Mouse (Mus musculus) Patski (cell line): Measurements from ENCODE around the gene Ccdc177. TPM values are rescaled to one million over a fixed set of nuclear protein-coding genes. Genes with fewer than 3 reads are reported as not detected.

ENCODE experiments used
- ATAC-seq: fragments of 100-300 bp; one replicate; pipeline ENCODE4 v1.8.0; 2021
- CTCF ChIA-PET: fragments of 350-600 bp; sonication (Branson Sonifier 250); formaldehyde crosslinking; loops from one replicate; lab custom pipeline; 2022; ENCODE audit warnings: inconsistent platforms; lab: Charles Lee
- POLR2A ChIA-PET: fragments of 350-600 bp; sonication (Branson Sonifier 250); formaldehyde crosslinking; loops from one replicate; lab custom pipeline; 2022; ENCODE audit warnings: antibody characterized with exemption, inconsistent platforms; lab: Charles Lee
- DNase-seq: peaks from one replicate; pipeline ENCODE4 v3.0.0-alpha.2; 2011; ENCODE audit warnings: low read depth, low spot score
- H3K27me3 ChIP-seq: fragments of 371-371 bp; one replicate; pipeline ENCODE4 v1.5.1; 2021
- CTCF ChIP-seq: fragments of 100-300 bp; IDR thresholded peaks from one replicate; pipeline ENCODE4 v1.5.1; 2021
- in situ Hi-C: fragments of 300-500 bp; cut with MboI; formaldehyde crosslinking; loops from 3 replicates; pipeline ENCODE4 v1.11.1; 2018; ENCODE audit warnings: low pct_unique_long_range_greater_than_20kb, mixed read lengths
- polyA plus RNA-seq: library from polyadenylated mRNA; unstranded; gene quantifications from one replicate; pipeline ENCODE4 v1.2.3, GENCODE M21; 2021

Gene Ccdc177
- polyA plus RNA-seq, 1 experiment from 2014 or later, result 0.28 TPM

- peak; percentile 68 for TF ChIP-seq CTCF
- ChIA-PET CTCF (interaction anchor here (1.6 kb wide), 1 partner anchor 10 kb away, joined by 4 read pairs; no protein-coding TSS in a partner anchor), POLR2A (no interaction called here)
- H3K27me3 ChIP-seq, result no peaks in the 10 kb centered on the region
- DNase-seq, result no peak
- in situ Hi-C loops, result no loop called here
- ATAC-seq, result no peak
Observed at GRCm38 (mm10) chr12:80739482-80739881, 21.0 kb downstream of the Ccdc177 start.

GRCm38 (mm10) chr12:80737283-80737600 is 23.2 kb downstream of the Ccdc177 start:
- in situ Hi-C loops, result no loop called here
- ATAC-seq (no peak), DNase-seq (no peak)
- CTCF ChIA-PET, result interaction anchor here (1.3 kb wide), 2 partner anchors 10 to 156 kb away, joined by 3 to 4 read pairs; no protein-coding TSS in a partner anchor
- no peaks in the 10 kb centered on the region for H3K27me3 ChIP-seq
- TF ChIP-seq CTCF, result no peak
- POLR2A ChIA-PET, result no interaction called here

DNA sequence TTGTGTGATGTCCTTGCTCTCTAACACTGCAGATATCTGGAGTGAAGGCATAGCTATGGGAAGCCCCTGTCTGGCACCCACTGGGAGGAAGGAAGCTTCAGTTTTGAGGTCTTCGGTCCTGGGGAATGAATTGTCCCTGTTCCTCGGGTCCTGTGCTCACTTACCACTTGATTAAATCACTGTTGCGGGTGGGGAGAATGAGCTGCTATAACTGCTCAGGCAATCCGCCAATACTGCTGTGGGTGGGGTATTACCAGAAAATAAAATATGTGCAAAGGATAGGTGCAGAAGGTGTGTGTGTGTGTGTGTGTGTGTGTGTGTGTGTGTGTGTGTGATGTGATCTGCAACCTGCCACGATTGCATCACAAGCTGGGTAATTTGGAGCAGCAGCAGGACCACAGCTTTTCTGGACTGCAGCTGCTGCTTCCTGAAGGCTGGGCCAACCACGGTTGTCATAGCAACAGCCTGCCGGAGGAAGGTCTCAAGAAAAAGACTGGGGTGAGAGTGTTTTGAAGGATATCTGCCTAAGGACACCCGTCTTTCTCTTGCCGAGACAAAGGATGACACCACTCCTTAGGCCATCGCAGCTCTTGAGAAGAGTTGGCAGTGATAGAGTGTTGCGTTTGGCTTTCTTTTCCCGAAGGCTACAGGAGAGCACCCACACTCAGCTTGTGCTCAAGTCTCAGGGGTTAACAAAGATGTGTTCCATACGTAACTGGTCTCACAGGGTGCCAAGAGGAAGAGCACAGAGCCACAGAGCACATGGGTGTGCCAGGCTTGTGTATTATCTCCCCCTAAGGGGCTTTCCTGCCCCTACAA is 23.8 kb downstream of the Ccdc177 start:
- ATAC-seq (no peak), DNase-seq (no peak)
- TF ChIP-seq CTCF, result no peak
- in situ Hi-C loops, result no loop called here
- no peaks in the 10 kb centered on the region for H3K27me3 ChIP-seq
- CTCF ChIA-PET, result interaction anchor here (1.2 to 1.5 kb wide), 4 partner anchors 10 to 157 kb away, joined by 3 to 4 read pairs (median 3); no protein-coding TSS in a partner anchor
- POLR2A ChIA-PET, result no interaction called here

GRCm38 (mm10) chr12:80734526-80735470 is 25.7 kb downstream of the Ccdc177 start:
- CTCF ChIA-PET, result interaction anchor here (1.5 kb wide), 1 partner anchor 46 kb away, joined by 3 read pairs; no protein-coding TSS in a partner anchor
- no peak for TF ChIP-seq CTCF
- in situ Hi-C loops, result no loop called here
- ATAC-seq (no peak), DNase-seq (no peak)
- POLR2A ChIA-PET, result no interaction called here
- H3K27me3 ChIP-seq, result no peaks in the 10 kb centered on the region

DNA sequence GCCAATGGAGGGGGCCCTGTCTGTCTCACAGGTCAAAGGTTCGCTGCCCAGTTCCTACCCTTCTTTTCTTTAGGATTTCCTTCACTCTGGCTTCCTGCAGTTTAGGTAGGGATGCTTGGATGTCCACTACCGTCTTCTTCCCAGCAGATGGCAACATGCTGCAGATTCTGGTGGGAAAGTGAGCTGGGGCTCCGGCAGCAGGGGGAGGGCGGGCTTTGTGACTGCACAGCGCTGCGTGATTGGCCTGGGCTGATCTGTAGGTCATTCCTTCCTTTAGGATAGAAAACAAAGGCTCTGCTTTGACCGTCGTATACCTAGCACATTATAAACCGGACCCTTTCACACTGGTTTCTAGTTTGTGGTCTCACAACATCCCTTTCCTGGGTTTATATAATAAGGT is 29.9 kb downstream of the Ccdc177 start:
- POLR2A ChIA-PET, result no interaction called here
- peak; percentile 77 for ATAC-seq
- H3K27me3 ChIP-seq, result no peaks in the 10 kb centered on the region
- TF ChIP-seq CTCF, result peak; percentile 82
- DNase-seq, result no peak
- CTCF ChIA-PET, result interaction anchor here (1.6 to 1.7 kb wide), 2 partner anchors 18 to 29 kb away, joined by 4 to 5 read pairs; partner anchors contain the start of gene Ccdc177
- in situ Hi-C loops, result no loop called here

DNA sequence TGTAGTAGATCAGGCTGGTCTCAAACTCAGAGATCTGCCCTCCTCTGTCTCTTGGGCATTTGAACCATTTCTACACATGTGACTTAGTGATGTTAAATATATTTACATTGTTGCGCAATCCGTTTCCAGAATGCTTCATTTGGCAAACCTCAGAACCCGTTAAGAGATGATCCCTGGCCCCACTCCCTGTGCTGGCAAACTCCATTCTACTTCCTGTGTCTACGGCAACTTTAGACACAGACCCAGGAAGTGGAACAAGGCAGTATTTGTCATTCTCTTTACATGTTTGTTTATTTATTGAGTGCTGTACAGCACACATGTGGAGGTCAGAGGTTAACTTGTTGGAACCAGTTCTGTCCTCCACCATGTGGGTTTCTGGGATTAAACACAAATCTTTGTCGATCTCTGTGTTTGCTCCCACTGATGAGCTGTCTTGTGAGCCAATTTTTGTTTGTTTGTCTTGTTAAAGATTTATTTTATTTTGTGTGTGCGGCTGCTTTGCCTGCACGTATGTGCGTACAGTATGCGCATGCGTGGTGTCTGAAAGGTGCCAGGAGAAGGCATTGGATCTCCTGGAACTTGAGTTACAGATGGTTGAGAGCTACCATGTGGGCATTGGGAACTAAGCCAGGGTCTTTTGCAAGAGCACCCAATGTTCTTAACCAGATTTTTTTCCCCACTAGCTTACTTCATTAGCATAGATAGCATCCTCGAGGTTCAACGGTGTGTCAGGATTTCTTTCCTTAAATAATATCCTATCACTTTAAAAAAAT is 30.5 kb downstream of the Ccdc177 start:
- H3K27me3 ChIP-seq, result no peaks in the 10 kb centered on the region
- no peak for DNase-seq
- in situ Hi-C loops, result loop anchor here (5.0 kb wide), 1 partner anchor 32 kb away; the partner anchor contains the start of gene Ccdc177
- CTCF ChIA-PET, result interaction anchor here (1.7 kb wide), 1 partner anchor 19 kb away, joined by 5 read pairs; no protein-coding TSS in a partner anchor
- POLR2A ChIA-PET, result no interaction called here
- no peak for ATAC-seq
- no peak for TF ChIP-seq CTCF

DNA sequence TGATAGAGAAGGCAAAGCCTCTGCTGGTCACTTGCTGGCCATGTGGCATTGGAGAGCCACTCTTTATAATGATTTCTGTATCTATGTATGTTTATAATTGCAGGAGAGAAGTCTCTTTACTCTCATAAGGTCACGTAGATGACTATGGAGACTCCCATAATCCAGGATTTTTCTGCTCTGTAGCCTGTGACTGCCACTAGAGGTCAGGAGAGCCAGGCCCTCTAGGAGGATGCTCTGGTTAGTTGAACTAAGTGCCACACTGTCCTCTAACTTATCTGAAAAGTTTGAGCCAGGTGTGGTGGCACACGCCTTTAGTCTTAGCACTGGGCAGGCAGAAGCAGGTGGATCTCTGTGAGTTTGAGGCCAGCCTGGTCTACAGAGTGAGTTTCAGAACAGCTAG is 31.7 kb downstream of the Ccdc177 start:
- CTCF ChIA-PET, result no interaction called here
- DNase-seq (no peak), ATAC-seq (no peak)
- TF ChIP-seq CTCF, result peak; percentile 70
- in situ Hi-C loops, result loop anchor here (5.0 kb wide), 1 partner anchor 33 kb away; the partner anchor contains the start of gene Ccdc177
- no peaks in the 10 kb centered on the region for H3K27me3 ChIP-seq
- POLR2A ChIA-PET, result no interaction called here

DNA sequence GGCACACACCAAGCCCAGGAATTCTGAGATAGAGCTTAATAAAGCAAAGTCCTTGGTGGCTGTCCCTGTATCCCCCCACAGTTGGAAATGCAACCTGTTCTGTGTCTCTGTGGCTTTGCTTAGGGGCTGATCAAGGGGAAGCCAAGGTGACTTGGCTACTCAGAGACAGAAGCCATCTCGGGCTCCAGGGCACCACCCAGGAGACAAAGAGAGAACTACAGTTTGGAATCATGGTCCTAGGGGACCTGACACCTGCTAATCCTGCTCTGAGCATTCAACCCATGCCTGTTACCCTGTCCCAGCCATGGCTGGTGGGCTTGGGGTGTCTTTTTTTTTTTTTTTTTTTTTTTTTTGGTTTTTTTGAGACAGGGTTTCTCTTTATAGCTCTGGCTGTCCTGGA is 32.3 kb downstream of the Ccdc177 start:
- no peak for TF ChIP-seq CTCF
- no peak for ATAC-seq
- ChIA-PET POLR2A (no interaction called here), CTCF (no interaction called here)
- H3K27me3 ChIP-seq, result no peaks in the 10 kb centered on the region
- no peak for DNase-seq
- in situ Hi-C loops, result loop anchor here (5.0 kb wide), 1 partner anchor 34 kb away; the partner anchor contains the start of gene Ccdc177

DNA sequence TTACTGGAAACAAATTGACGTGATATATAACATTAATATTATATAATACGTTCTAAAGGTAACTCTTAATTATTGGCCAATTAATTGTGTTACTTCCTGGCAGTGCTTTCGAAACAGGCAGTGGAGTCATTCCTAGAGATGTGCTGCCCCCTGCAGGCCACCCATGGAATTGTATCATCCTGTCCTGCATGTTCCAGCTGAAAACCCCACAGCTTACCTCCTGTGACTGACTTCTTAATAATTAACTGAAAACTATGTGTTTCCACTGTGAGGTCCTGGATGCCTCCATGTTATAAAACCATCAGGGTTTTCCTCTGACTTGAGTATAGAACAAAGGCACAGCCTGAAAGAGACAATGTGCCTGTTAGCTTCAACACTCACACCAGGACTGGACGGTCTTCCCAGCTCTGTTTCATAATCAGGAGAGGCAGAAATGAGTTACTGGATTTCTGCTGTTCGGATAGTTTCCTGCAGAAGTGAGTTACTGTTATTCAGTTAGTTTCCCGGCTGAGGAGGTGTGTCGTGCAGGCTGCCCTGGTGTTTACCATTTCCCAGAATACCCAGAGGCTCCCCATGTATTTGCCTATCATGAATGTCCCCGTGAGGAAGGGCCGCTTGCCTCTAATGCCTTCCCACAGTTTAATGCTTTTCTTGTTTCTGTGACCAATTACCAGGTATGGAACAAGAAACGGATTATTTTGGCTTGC is 35.5 kb downstream of the Ccdc177 start:
- peak; percentile 52 for ATAC-seq
- no peaks in the 10 kb centered on the region for H3K27me3 ChIP-seq
- peak; percentile 49 for DNase-seq
- ChIA-PET CTCF (interaction anchor here (0.7 to 1.6 kb wide), 3 partner anchors 9 to 52 kb away, joined by 3 to 7 read pairs (median 5); no protein-coding TSS in a partner anchor), POLR2A (no interaction called here)
- in situ Hi-C loops, result loop anchor here (5.0 kb wide), 1 partner anchor 37 kb away; the partner anchor contains the start of gene Ccdc177
- TF ChIP-seq CTCF, result peak; percentile 95
